Mouse (Mus musculus): ENCODE measurements around the gene Gm8122. TPM values are rescaled to one million over a fixed set of nuclear protein-coding genes. Genes with fewer than 3 reads are reported as not detected.
"Not testable (repeated sequence)": the region's sequence is repeated elsewhere in the genome, so short reads cannot be mapped to it uniquely, and the experiment has no call there.

The Gm8122 gene
- not detected in 2 replicates for polyA plus RNA-seq (2011; ENCODE audit: insufficient read depth, insufficient read length, low read depth, missing spikeins)

DNA sequence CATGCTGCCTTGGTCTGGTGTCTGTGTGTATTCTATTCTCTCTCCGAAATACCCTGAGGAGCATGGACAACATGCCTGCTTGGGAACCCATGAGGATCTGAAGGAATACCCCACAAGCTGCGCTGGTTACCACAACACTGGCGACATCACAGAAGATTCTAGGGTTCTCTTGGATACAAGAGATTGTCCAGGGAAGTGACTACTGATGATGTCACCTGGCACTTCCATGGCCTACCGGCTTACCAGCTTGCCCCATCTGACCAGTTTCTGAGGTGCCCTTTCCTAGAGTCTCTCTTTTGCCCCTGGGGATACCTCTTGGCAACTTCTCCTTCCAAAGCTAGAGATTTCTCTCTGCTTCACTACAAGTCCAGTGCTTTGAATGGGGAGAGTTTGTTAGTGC, at the start of gene Gm8122:
Gene Gm8122 (minus strand): TSS at position 101 of the 400 bp plus-strand sequence.
- H3K4me1 ChIP-seq (ENCODE audit: control insufficient read depth, insufficient read depth, low read length); H3K4me3 ChIP-seq (ENCODE audit: low read depth, low read length); H3K36me3 ChIP-seq (ENCODE audit: control insufficient read depth, insufficient read depth, low read length, poor library complexity, severe bottlenecking); H3K9me3 ChIP-seq (replicated peaks; ENCODE audit: control insufficient read depth, insufficient read depth, low read length, poor library complexity, severe bottlenecking); H3K27ac ChIP-seq (ENCODE audit: insufficient read depth, low read length); H3K9ac ChIP-seq (ENCODE audit: low read depth, poor library complexity, severe bottlenecking); H3K27me3 ChIP-seq (ENCODE audit: control insufficient read depth, insufficient read depth, low read length, poor library complexity, severe bottlenecking): not testable (repeated sequence)

DNA sequence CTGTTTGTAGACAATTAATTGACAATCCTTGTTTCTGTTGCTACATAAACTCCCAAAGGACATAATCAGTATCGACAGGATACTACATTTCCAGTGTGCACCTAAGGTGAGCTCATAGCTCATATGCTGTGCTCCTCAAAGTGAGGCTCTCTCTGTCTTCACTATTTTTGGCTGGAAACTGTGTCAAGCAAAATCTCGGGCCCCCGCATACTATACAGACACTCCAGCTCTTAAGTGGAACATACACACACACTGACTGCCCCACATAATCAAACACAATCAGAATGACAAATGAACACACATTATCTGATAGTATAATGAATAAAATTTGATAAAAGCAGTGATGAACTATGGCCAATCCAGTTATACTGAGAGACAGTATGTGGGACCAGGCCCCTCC, 43.6 kb upstream of the Gm8122 start:
- H3K9me3 ChIP-seq (replicated peaks; ENCODE audit: control insufficient read depth, insufficient read depth, low read length, poor library complexity, severe bottlenecking); H3K4me3 ChIP-seq (ENCODE audit: low read depth, low read length); H3K9ac ChIP-seq (ENCODE audit: low read depth, poor library complexity, severe bottlenecking); H3K27me3 ChIP-seq (ENCODE audit: control insufficient read depth, insufficient read depth, low read length, poor library complexity, severe bottlenecking); H3K27ac ChIP-seq (ENCODE audit: insufficient read depth, low read length); H3K36me3 ChIP-seq (ENCODE audit: control insufficient read depth, insufficient read depth, low read length, poor library complexity, severe bottlenecking); H3K4me1 ChIP-seq (ENCODE audit: control insufficient read depth, insufficient read depth, low read length): not testable (repeated sequence)

DNA sequence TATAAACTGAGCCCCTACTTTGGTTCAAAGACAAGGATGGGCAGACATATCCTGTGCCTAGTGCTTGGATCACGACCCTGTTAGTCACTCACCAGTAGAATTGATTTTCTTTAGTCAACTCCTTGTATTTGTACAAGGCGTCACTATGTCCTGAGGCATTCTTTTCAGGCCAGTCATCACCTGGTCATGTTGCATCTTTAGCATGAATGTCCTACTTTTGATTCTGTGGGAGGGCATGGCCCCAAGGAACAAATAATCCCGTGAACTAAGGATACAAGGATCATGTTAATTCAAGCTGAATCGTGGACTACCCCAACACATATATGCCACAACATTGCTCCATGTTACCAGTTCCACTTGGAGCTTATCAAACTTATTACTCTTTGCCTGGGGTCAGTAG, 43.0 kb upstream of the Gm8122 start:
- not testable (repeated sequence) for H3K9me3 ChIP-seq (replicated peaks; ENCODE audit: control insufficient read depth, insufficient read depth, low read length, poor library complexity, severe bottlenecking); H3K27me3 ChIP-seq (ENCODE audit: control insufficient read depth, insufficient read depth, low read length, poor library complexity, severe bottlenecking); H3K4me3 ChIP-seq (ENCODE audit: low read depth, low read length); H3K4me1 ChIP-seq (ENCODE audit: control insufficient read depth, insufficient read depth, low read length); H3K27ac ChIP-seq (ENCODE audit: insufficient read depth, low read length); H3K9ac ChIP-seq (ENCODE audit: low read depth, poor library complexity, severe bottlenecking); H3K36me3 ChIP-seq (ENCODE audit: control insufficient read depth, insufficient read depth, low read length, poor library complexity, severe bottlenecking)

DNA sequence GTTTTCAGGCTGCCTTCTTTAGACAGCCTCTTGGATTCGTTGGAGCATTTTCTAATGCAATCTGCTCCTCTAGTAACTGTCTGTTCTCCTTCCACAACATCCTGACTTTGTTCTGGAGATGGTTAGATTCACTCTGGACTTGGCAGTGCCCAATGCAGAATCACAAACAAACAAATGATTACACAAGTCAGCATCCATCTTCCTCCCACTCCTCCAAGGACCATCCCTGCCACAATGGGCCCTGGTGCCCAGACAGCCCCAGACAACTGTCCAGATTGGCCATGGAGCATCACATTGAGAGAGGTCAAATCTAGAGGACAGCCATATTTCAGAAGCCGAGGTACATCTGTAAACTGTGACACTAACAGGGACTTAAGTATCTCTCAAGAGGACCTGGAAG, 42.4 kb upstream of the Gm8122 start:
- not testable (repeated sequence) for H3K36me3 ChIP-seq (ENCODE audit: control insufficient read depth, insufficient read depth, low read length, poor library complexity, severe bottlenecking); H3K4me3 ChIP-seq (ENCODE audit: low read depth, low read length); H3K4me1 ChIP-seq (ENCODE audit: control insufficient read depth, insufficient read depth, low read length); H3K27ac ChIP-seq (ENCODE audit: insufficient read depth, low read length); H3K9ac ChIP-seq (ENCODE audit: low read depth, poor library complexity, severe bottlenecking); H3K27me3 ChIP-seq (ENCODE audit: control insufficient read depth, insufficient read depth, low read length, poor library complexity, severe bottlenecking); H3K9me3 ChIP-seq (replicated peaks; ENCODE audit: control insufficient read depth, insufficient read depth, low read length, poor library complexity, severe bottlenecking)

DNA sequence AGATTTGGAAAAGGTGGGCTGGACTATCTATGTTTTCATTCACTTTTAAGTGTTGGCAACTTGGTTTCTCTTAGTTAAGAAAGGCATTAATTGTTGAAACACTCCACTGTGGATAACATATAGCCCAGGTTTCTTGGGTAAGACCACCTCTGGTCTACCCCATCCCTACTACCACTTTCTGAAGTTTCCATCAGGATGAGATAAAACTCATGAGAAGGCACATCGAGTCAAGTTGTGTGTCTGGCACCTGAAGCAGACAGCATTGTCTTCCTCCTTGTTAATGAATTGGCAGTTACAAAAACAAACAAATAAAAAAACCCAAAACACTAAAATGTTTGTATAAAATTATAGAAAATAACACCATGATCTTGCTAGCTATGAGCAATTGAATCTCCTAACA, 40.6 kb upstream of the Gm8122 start:
- not testable (repeated sequence) for H3K4me1 ChIP-seq (ENCODE audit: control insufficient read depth, insufficient read depth, low read length); H3K36me3 ChIP-seq (ENCODE audit: control insufficient read depth, insufficient read depth, low read length, poor library complexity, severe bottlenecking); H3K9me3 ChIP-seq (replicated peaks; ENCODE audit: control insufficient read depth, insufficient read depth, low read length, poor library complexity, severe bottlenecking); H3K27me3 ChIP-seq (ENCODE audit: control insufficient read depth, insufficient read depth, low read length, poor library complexity, severe bottlenecking); H3K4me3 ChIP-seq (ENCODE audit: low read depth, low read length); H3K9ac ChIP-seq (ENCODE audit: low read depth, poor library complexity, severe bottlenecking); H3K27ac ChIP-seq (ENCODE audit: insufficient read depth, low read length)

DNA sequence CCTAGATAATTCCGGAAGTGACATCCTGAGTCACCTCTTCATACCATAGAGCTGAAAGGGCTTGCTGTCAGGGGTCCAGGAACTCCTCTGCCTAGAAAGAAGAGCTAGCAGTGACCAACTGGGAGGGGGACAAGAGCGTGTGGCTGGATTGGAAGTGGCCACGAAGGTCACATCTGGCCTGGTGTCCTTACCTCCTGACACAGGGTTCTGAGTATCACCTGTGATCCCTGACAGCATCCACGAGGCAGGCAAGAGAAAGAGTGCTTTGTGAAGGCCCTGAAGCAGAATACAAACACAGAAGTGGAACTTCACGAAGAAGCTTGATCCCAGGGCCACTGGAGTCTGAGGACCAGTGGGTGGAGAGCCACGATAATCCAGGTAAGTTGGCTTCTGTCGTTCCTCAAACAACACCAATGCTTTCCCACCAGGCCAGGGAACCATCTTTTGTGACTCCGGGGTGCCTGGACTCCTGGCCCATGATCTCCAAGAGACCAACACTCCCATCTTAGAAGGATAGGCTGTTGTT, 39.9 kb upstream of the Gm8122 start, which contains the start of gene Gm9732:
Gene Gm9732 (plus strand): TSS at position 51 of the 526 bp plus-strand sequence.
- not testable (repeated sequence) for H3K9ac ChIP-seq (ENCODE audit: low read depth, poor library complexity, severe bottlenecking); H3K9me3 ChIP-seq (replicated peaks; ENCODE audit: control insufficient read depth, insufficient read depth, low read length, poor library complexity, severe bottlenecking); H3K4me1 ChIP-seq (ENCODE audit: control insufficient read depth, insufficient read depth, low read length); H3K4me3 ChIP-seq (ENCODE audit: low read depth, low read length); H3K27ac ChIP-seq (ENCODE audit: insufficient read depth, low read length); H3K36me3 ChIP-seq (ENCODE audit: control insufficient read depth, insufficient read depth, low read length, poor library complexity, severe bottlenecking); H3K27me3 ChIP-seq (ENCODE audit: control insufficient read depth, insufficient read depth, low read length, poor library complexity, severe bottlenecking)

DNA sequence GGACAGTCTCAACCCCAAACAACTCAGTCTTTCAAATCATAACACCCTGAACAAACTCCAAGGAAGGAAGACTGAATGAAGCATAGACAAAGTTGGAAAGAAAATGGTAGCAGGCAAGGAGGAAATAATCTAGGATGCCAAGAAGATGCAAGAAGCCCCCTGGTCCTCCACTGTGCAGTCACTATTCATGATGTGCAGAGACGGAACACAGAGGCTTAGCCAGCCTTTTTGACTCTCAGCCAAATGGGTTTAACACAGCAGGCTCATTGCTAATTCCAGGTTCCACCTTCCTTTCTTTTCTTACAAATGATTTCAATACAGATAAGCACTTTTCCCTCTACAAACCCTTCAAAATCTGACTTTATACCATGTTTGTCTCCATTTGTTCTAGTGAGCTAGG, 38.1 kb upstream of the Gm8122 start:
- H3K27me3 ChIP-seq (ENCODE audit: control insufficient read depth, insufficient read depth, low read length, poor library complexity, severe bottlenecking); H3K4me3 ChIP-seq (ENCODE audit: low read depth, low read length); H3K27ac ChIP-seq (ENCODE audit: insufficient read depth, low read length); H3K9me3 ChIP-seq (replicated peaks; ENCODE audit: control insufficient read depth, insufficient read depth, low read length, poor library complexity, severe bottlenecking); H3K4me1 ChIP-seq (ENCODE audit: control insufficient read depth, insufficient read depth, low read length); H3K36me3 ChIP-seq (ENCODE audit: control insufficient read depth, insufficient read depth, low read length, poor library complexity, severe bottlenecking); H3K9ac ChIP-seq (ENCODE audit: low read depth, poor library complexity, severe bottlenecking): not testable (repeated sequence)

DNA sequence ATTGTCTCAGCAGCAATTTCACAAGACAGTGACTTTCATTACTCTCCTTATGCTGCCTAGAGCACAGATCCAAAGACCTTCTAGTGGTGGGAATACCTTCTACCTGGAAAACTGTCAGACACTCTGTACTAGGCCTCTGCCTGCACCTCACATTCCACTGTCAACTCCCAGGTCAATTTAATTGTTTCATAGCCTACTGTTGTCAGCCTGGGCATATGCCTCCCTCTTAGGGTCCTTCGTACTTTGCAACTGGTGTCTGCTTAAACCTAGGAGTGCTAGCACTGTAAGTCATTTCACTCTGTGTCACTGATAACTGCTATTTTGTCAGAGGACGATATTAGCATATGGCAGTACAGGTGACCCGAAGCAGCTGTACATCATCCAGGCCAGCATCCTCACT, 34.1 kb upstream of the Gm8122 start:
- H3K4me3 ChIP-seq (ENCODE audit: low read depth, low read length); H3K36me3 ChIP-seq (ENCODE audit: control insufficient read depth, insufficient read depth, low read length, poor library complexity, severe bottlenecking); H3K4me1 ChIP-seq (ENCODE audit: control insufficient read depth, insufficient read depth, low read length); H3K9me3 ChIP-seq (replicated peaks; ENCODE audit: control insufficient read depth, insufficient read depth, low read length, poor library complexity, severe bottlenecking); H3K9ac ChIP-seq (ENCODE audit: low read depth, poor library complexity, severe bottlenecking); H3K27me3 ChIP-seq (ENCODE audit: control insufficient read depth, insufficient read depth, low read length, poor library complexity, severe bottlenecking); H3K27ac ChIP-seq (ENCODE audit: insufficient read depth, low read length): not testable (repeated sequence)

DNA sequence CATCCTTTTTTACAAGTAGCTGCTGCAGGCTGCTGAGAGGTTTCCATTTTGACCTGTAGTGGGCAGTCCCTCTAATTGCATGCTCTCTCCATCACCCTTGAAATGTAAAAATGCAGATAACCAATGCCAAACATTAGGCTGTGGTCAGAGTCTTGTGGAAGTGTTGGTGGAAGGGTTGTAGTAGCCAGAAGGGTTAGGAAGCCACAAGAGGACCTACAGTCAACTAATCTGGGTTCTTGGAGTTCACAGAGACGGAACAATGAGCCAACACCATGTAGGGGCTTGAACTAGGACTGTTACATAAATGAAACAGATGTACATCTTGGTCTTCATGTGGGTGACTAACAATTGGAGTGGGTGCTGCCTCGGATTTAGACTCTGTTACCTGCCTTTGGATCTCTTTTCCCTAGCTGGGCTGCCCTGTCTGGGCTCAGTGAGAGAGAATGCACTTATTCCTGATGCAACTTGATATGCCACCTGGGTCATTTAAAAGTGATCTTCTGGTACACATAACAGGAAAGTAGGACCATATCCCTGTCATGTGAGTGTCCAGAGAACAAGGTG, 33.5 kb upstream of the Gm8122 start:
- not testable (repeated sequence) for H3K27me3 ChIP-seq (ENCODE audit: control insufficient read depth, insufficient read depth, low read length, poor library complexity, severe bottlenecking); H3K9ac ChIP-seq (ENCODE audit: low read depth, poor library complexity, severe bottlenecking); H3K9me3 ChIP-seq (replicated peaks; ENCODE audit: control insufficient read depth, insufficient read depth, low read length, poor library complexity, severe bottlenecking); H3K27ac ChIP-seq (ENCODE audit: insufficient read depth, low read length); H3K4me3 ChIP-seq (ENCODE audit: low read depth, low read length); H3K36me3 ChIP-seq (ENCODE audit: control insufficient read depth, insufficient read depth, low read length, poor library complexity, severe bottlenecking); H3K4me1 ChIP-seq (ENCODE audit: control insufficient read depth, insufficient read depth, low read length)

DNA sequence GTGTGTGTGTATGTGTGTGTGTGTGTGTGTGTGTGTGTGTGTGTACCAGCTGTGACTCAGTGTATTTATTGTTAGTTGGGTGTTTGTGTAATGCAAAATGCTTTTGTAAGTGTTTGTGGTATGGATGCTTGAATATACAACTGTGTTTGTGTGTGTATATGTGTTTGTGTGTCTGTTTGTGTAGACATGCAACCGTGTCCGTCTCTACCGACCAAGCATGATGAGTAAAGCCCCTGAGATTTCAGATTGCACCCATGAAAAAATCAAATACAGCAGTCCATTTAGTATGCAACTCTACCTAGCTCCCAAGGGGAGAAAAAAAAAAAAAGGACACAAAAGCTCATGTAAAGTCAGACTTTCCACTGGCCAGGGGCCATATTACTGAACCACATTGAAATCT, 28.3 kb upstream of the Gm8122 start:
- H3K9ac ChIP-seq (ENCODE audit: low read depth, poor library complexity, severe bottlenecking); H3K4me1 ChIP-seq (ENCODE audit: control insufficient read depth, insufficient read depth, low read length); H3K27me3 ChIP-seq (ENCODE audit: control insufficient read depth, insufficient read depth, low read length, poor library complexity, severe bottlenecking); H3K9me3 ChIP-seq (replicated peaks; ENCODE audit: control insufficient read depth, insufficient read depth, low read length, poor library complexity, severe bottlenecking); H3K27ac ChIP-seq (ENCODE audit: insufficient read depth, low read length); H3K4me3 ChIP-seq (ENCODE audit: low read depth, low read length); H3K36me3 ChIP-seq (ENCODE audit: control insufficient read depth, insufficient read depth, low read length, poor library complexity, severe bottlenecking): not testable (repeated sequence)
